Mouse (Mus musculus) embryonic fibroblast, embryonic 13.5 days (primary cell): ENCODE measurements around the gene Phb.
"Not testable (repeated sequence)": the region's sequence is repeated elsewhere in the genome, so short reads cannot be mapped to it uniquely, and the experiment has no call there.

Source experiments
- CTCF ChIP-seq: IDR thresholded peaks from 2 replicates; pipeline ENCODE4 v1.5.1; 2011; ENCODE audit warnings: mild to moderate bottlenecking, control low read depth, low read length, moderate library complexity, borderline replicate concordance; ENCODE audit not compliant: insufficient read depth
- POLR2A ChIP-seq: IDR thresholded peaks from 2 replicates; pipeline ENCODE4 v1.6.1; 2011; ENCODE audit warnings: low read depth, mild to moderate bottlenecking, control low read depth, low read length, moderate library complexity

GRCm38 (mm10) chr11:95668086-95668485 lies 1.3 kb downstream of the Phb start:
- TF ChIP-seq POLR2A, CTCF: not testable (repeated sequence)
